Mouse (Mus musculus): ENCODE results near the gene Epop.
"Not testable (repeated sequence)": the region's sequence is repeated elsewhere in the genome, so short reads cannot be mapped to it uniquely, and the experiment has no call there.

Epop gene

GRCm38 (mm10) chr11:97660734-97661647 is 31.5 kb upstream of the Epop start:
- DNase-seq (ENCODE audit: low spot score in 2 of 2), result no peak

- DNase-seq (ENCODE audit: low spot score in 2 of 2), result peak; percentile 80 to 84
Observed at GRCm38 (mm10) chr11:97659990-97660714, 30.6 kb upstream of the Epop start.

GRCm38 (mm10) chr11:97659267-97659989 is 29.9 kb upstream of the Epop start:
- DNase-seq (ENCODE audit: low spot score in 2 of 2), result peak; percentile 33 to 51

GRCm38 (mm10) chr11:97658751-97659266 is 29.3 kb upstream of the Epop start:
- no peak for DNase-seq (ENCODE audit: low spot score in 2 of 2)

- not testable (repeated sequence) for DNase-seq (ENCODE audit: low spot score in 2 of 2)
Observed at GRCm38 (mm10) chr11:97657967-97658366, 28.5 kb upstream of the Epop start.

- no peak for DNase-seq (ENCODE audit: low spot score in 2 of 2)
Observed at GRCm38 (mm10) chr11:97657184-97657945, 27.9 kb upstream of the Epop start.

GRCm38 (mm10) chr11:97656269-97656971 is 26.9 kb upstream of the Epop start:
- DNase-seq (ENCODE audit: low spot score in 2 of 2), result no peak

GRCm38 (mm10) chr11:97654210-97654609 is 24.7 kb upstream of the Epop start:
- no peak for DNase-seq (ENCODE audit: low spot score in 2 of 2)

- not testable (repeated sequence) for DNase-seq (ENCODE audit: low spot score in 2 of 2)
Observed at GRCm38 (mm10) chr11:97653376-97653775, 23.9 kb upstream of the Epop start.

GRCm38 (mm10) chr11:97650341-97650740 is 20.8 kb upstream of the Epop start:
- no peak for DNase-seq (ENCODE audit: low spot score in 2 of 2)

- DNase-seq (ENCODE audit: low spot score in 2 of 2), result not testable (repeated sequence)
Observed at GRCm38 (mm10) chr11:97648541-97648940, 19.0 kb upstream of the Epop start.

- DNase-seq (ENCODE audit: low spot score in 2 of 2), result peak in 1 of 2 experiments; percentile 68
Observed at GRCm38 (mm10) chr11:97644834-97645233, 15.3 kb upstream of the Epop start.

GRCm38 (mm10) chr11:97643380-97644055 is 14.0 kb upstream of the Epop start:
- no peak for DNase-seq (ENCODE audit: low spot score in 2 of 2)

GRCm38 (mm10) chr11:97642746-97643145 is 13.2 kb upstream of the Epop start:
- DNase-seq (ENCODE audit: low spot score in 2 of 2), result no peak

GRCm38 (mm10) chr11:97641668-97642067 is 12.2 kb upstream of the Epop start:
- no peak for DNase-seq (ENCODE audit: low spot score in 2 of 2)

GRCm38 (mm10) chr11:97635468-97636019 is 6.0 kb upstream of the Epop start:
- no peak for DNase-seq (ENCODE audit: low spot score in 2 of 2)

- not testable (repeated sequence) for DNase-seq (ENCODE audit: low spot score in 2 of 2)
Observed at GRCm38 (mm10) chr11:97632440-97632839, 2.9 kb upstream of the Epop start.

- peak; percentile 67 to 68 for DNase-seq (ENCODE audit: low spot score in 2 of 2)
Observed at GRCm38 (mm10) chr11:97631938-97632337, 2.4 kb upstream of the Epop start.

GRCm38 (mm10) chr11:97631500-97631899 is 2.0 kb upstream of the Epop start:
- DNase-seq (ENCODE audit: low spot score in 2 of 2), result no peak

- DNase-seq (ENCODE audit: low spot score in 2 of 2), result no peak
Observed at GRCm38 (mm10) chr11:97631046-97631445, 1.5 kb upstream of the Epop start.

All from heart, adult 9 months (tissue).